Mouse (Mus musculus) granulocyte monocyte progenitor cell, adult 5-6 weeks (primary cell): ENCODE data around the gene Gm48552. TPM values are rescaled to one million over a fixed set of nuclear protein-coding genes. Genes with fewer than 3 reads are reported as not detected.

Experiments
- ATAC-seq: replicated peaks from 2 replicates; pipeline ENCODE4 v1.8.0; 2016; ENCODE audit warnings: mild to moderate bottlenecking, moderate TSS enrichment, inconsistent platforms; ENCODE audit not compliant: poor library complexity, severe bottlenecking
- total RNA-seq, 2 experiments: library from RNA; stranded (forward) in 1 of 2; stranded (reverse) in 1 of 2; fragments of 200-712, 200-1000 nt in 1 of 2; fragments of >200 nt in 1 of 2; fragmentation: Nextera tagmentation in 1 of 2; gene quantifications; 2 replicates each; pipeline ENCODE4 v1.2.3; 2014 to 2017

Gene Gm48552
- total RNA-seq, 2 experiments from 2014 or later: not detected

- ATAC-seq: peak; percentile 67
These were observed 30.0 kb upstream of the Gm48552 start for GRCm38 (mm10) chr10:81358841-81359240.

- no peak for ATAC-seq
These were observed 28.1 kb upstream of the Gm48552 start for GRCm38 (mm10) chr10:81360721-81361120.

GRCm38 (mm10) chr10:81362336-81362949 lies 26.4 kb upstream of the Gm48552 start:
- ATAC-seq: no peak

- no peak for ATAC-seq
These were observed 25.1 kb upstream of the Gm48552 start for GRCm38 (mm10) chr10:81363436-81364346.

- no peak for ATAC-seq
These were observed 24.1 kb upstream of the Gm48552 start for GRCm38 (mm10) chr10:81364666-81365065.

GRCm38 (mm10) chr10:81365073-81365472 lies 23.7 kb upstream of the Gm48552 start:
- ATAC-seq: no peak

- peak; percentile 40 for ATAC-seq
These were observed 22.9 kb upstream of the Gm48552 start, which contains the start of gene 4930404N11Rik for GRCm38 (mm10) chr10:81365672-81366476. Gene 4930404N11Rik (minus strand): TSS chr10:81365816.

GRCm38 (mm10) chr10:81366477-81367206 lies 22.2 kb upstream of the Gm48552 start:
- no peak for ATAC-seq

- no peak for ATAC-seq
These were observed 21.7 kb upstream of the Gm48552 start for GRCm38 (mm10) chr10:81367207-81367495.

GRCm38 (mm10) chr10:81375322-81375721 lies 13.5 kb upstream of the Gm48552 start:
- ATAC-seq: no peak

- no peak for ATAC-seq
These were observed 12.0 kb upstream of the Gm48552 start for GRCm38 (mm10) chr10:81376561-81377361.

- ATAC-seq: no peak
These were observed 11.5 kb upstream of the Gm48552 start for GRCm38 (mm10) chr10:81377362-81377664.

GRCm38 (mm10) chr10:81377793-81378552 lies 10.8 kb upstream of the Gm48552 start, which contains the start of gene Fzr1:
Gene Fzr1 (minus strand): TSS chr10:81378516.
- ATAC-seq: no peak

- ATAC-seq: peak; percentile 90
These were observed 10.1 kb upstream of the Gm48552 start for GRCm38 (mm10) chr10:81378553-81379182.

GRCm38 (mm10) chr10:81379183-81379553 lies 9.6 kb upstream of the Gm48552 start:
- no peak for ATAC-seq

- ATAC-seq: no peak
These were observed 8.9 kb upstream of the Gm48552 start for GRCm38 (mm10) chr10:81379809-81380378.

GRCm38 (mm10) chr10:81382039-81382438 lies 6.8 kb upstream of the Gm48552 start:
- no peak for ATAC-seq
